Mouse (Mus musculus): ENCODE data around the gene Anks1. TPM values are rescaled to one million over a fixed set of nuclear protein-coding genes. Genes with fewer than 3 reads are reported as not detected.
A peak's percentile ranks its signal among the peaks of the same experiment; 100 is the strongest.

The Anks1 gene
- polyA plus RNA-seq, 1 experiment from 2014 or later = 91.5 TPM

DNA sequence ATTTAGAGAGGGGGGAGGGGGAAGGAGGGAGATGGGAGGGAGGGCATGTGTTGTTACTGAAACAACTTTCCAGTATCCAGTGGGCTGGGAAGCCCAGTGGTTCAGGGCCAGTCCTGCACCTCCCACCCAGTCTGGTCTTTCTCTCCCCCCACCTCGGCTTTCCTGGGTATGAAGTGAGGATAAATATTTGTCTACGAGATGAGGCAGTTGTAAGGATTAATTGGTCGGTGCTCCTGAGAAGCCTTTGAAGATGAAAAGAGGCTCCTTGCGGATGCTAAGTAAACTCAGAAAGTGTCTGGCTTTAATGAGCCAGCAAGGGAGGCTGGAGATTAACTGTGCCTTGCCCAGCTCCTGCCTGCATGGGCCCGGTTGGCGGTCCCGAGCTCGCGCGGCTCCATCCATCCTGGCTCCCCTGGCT, 192.8 kb downstream of the Anks1 start:
- Histone ChIP-seq H3K9me3 (replicated peaks) (peaks cover 4% of the 10 kb centered on the region; the same call in 1 of the 2 replicates), H3K27me3 (no peaks in the 10 kb centered on the region), H3K36me3 (no peaks in the 10 kb centered on the region), H3K4me3 (no peak overlapping the region), H3K4me2 (replicated peaks) (no peak overlapping the region), H3K4me1 (peaks cover 8% of the 10 kb centered on the region), H3K27ac (peak overlapping the region; percentile 56; the same call in 1 of the 2 replicates), H3K9ac (no peak overlapping the region)
- no peak for ATAC-seq (ENCODE audit: low FRiP score)
- WGBS = 30% methylated on average over 10 of the region's 10 CpGs

- no peaks in the 10 kb centered on the region for H3K36me3 ChIP-seq
- no peak for ATAC-seq (ENCODE audit: low FRiP score)
- no peak overlapping the region for H3K4me3 ChIP-seq
- no peak overlapping the region for H3K9ac ChIP-seq
- peaks cover 14% of the 10 kb centered on the region for H3K4me1 ChIP-seq
- WGBS = 76% methylated on average over 6 of the region's 6 CpGs
- H3K27me3 ChIP-seq = no peaks in the 10 kb centered on the region
- H3K4me2 ChIP-seq (replicated peaks) = no peak overlapping the region
- H3K27ac ChIP-seq = no peak overlapping the region
- peaks cover 4% of the 10 kb centered on the region; the same call in 1 of the 2 replicates for H3K9me3 ChIP-seq (replicated peaks)
Observed at GRCm38 (mm10) chr17:28104416-28104815, 195.3 kb downstream of the Anks1 start.

DNA sequence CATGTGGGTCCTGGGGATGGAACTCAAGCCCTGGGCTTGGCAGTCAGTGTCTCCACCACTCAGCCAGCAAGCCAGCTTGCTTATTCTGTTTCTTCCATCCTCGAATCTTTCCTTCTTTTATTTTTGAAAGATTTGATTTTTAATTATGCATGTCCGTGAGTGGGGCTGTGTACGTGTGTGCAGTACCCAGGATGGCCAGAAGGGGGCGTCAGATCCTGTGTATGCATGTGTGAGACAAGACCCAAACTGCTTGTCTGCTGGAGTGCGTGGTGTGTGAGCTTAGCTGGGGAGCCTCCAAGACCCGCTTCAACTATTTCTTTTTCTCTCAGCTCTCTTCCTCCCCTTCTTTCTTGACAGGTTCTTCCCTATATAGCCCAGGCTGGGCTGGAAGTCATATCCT, 197.2 kb downstream of the Anks1 start:
- Histone ChIP-seq H3K4me2 (replicated peaks) (no peak overlapping the region), H3K9me3 (replicated peaks) (no peaks in the 10 kb centered on the region), H3K9ac (no peak overlapping the region), H3K27ac (no peak overlapping the region), H3K4me1 (peaks cover 14% of the 10 kb centered on the region), H3K27me3 (no peaks in the 10 kb centered on the region), H3K4me3 (no peak overlapping the region), H3K36me3 (no peaks in the 10 kb centered on the region)
- 77% methylated on average over 6 of the region's 6 CpGs for WGBS
- no peak for ATAC-seq (ENCODE audit: low FRiP score)

GRCm38 (mm10) chr17:28107275-28107674, 198.2 kb downstream of the Anks1 start:
- Histone ChIP-seq H3K27me3 (no peaks in the 10 kb centered on the region), H3K4me3 (no peak overlapping the region), H3K9ac (no peak overlapping the region), H3K4me2 (replicated peaks) (no peak overlapping the region), H3K4me1 (peaks cover 9% of the 10 kb centered on the region), H3K36me3 (no peaks in the 10 kb centered on the region), H3K27ac (no peak overlapping the region), H3K9me3 (replicated peaks) (no peaks in the 10 kb centered on the region)
- WGBS = 4% methylated on average over 14 of the region's 14 CpGs
- no peak for ATAC-seq (ENCODE audit: low FRiP score)

GRCm38 (mm10) chr17:28112266-28112665, 203.2 kb downstream of the Anks1 start:
- peaks cover 13% of the 10 kb centered on the region for H3K4me1 ChIP-seq
- H3K27ac ChIP-seq = no peak overlapping the region
- no peaks in the 10 kb centered on the region for H3K36me3 ChIP-seq
- ATAC-seq (ENCODE audit: low FRiP score) = no peak
- H3K27me3 ChIP-seq = no peaks in the 10 kb centered on the region
- no peaks in the 10 kb centered on the region for H3K9me3 ChIP-seq (replicated peaks)
- H3K9ac ChIP-seq = no peak overlapping the region
- WGBS = 91% methylated on average over 8 of the region's 8 CpGs
- no peak overlapping the region for H3K4me2 ChIP-seq (replicated peaks)
- no peak overlapping the region for H3K4me3 ChIP-seq

Other genes starting within 250 kb of the Anks1 start
- 0.35 and 0.48 TPM in 2 replicates for gene Spdef, start 180.4 kb upstream of the Anks1 start, polyA plus RNA-seq (2016; fragmentation: Nextera tagmentation; extraction: Ambion mirVana)
- 11.8 and 13.7 TPM in 2 replicates for gene D17Wsu92e, start 88.7 kb upstream of the Anks1 start, polyA plus RNA-seq (2016; fragmentation: Nextera tagmentation; extraction: Ambion mirVana)
- 299 and 327 TPM in 2 replicates for gene Snrpc, start 71.2 kb upstream of the Anks1 start, polyA plus RNA-seq (2016; fragmentation: Nextera tagmentation; extraction: Ambion mirVana)
- 9.4 TPM in 2 replicates for gene Uhrf1bp1, start 52.9 kb upstream of the Anks1 start, polyA plus RNA-seq (2016; fragmentation: Nextera tagmentation; extraction: Ambion mirVana)
- 89.7 and 96.9 TPM in 2 replicates for gene Taf11, start 538 bp downstream of the Anks1 start, polyA plus RNA-seq (2016; fragmentation: Nextera tagmentation; extraction: Ambion mirVana)
- 1.9 and 2.6 TPM in 2 replicates for gene Tcp11, start 171.3 kb downstream of the Anks1 start, polyA plus RNA-seq (2016; fragmentation: Nextera tagmentation; extraction: Ambion mirVana)
- 11.1 and 12.4 TPM in 2 replicates for gene Scube3, start 232.8 kb downstream of the Anks1 start, polyA plus RNA-seq (2016; fragmentation: Nextera tagmentation; extraction: Ambion mirVana)

Measured in hindbrain, embryonic 12.5 days (tissue).